Mouse (Mus musculus): ENCODE data around the gene Ctf2.
"Not testable (repeated sequence)": the region's sequence is repeated elsewhere in the genome, so short reads cannot be mapped to it uniquely, and the experiment has no call there.

Ctf2 gene

GRCm38 (mm10) chr7:127732066-127732465 lies at the start of gene Ctf2:
TSS of gene Ctf2 (minus strand) at chr7:127732166.
- DNase-seq (ENCODE audit: low spot score): not testable (repeated sequence)

- no peak for DNase-seq (ENCODE audit: low spot score)
These were observed 46.4 kb upstream of the Ctf2 start for GRCm38 (mm10) chr7:127778350-127778749.

- DNase-seq (ENCODE audit: low spot score): no peak
These were observed 45.7 kb upstream of the Ctf2 start for GRCm38 (mm10) chr7:127777474-127778266.

GRCm38 (mm10) chr7:127776878-127777473 lies 45.0 kb upstream of the Ctf2 start:
- peak; percentile 92 for DNase-seq (ENCODE audit: low spot score)

- peak; percentile 76 for DNase-seq (ENCODE audit: low spot score)
These were observed 44.5 kb upstream of the Ctf2 start, which contains the start of gene Setd1a for GRCm38 (mm10) chr7:127776426-127776825. TSS of gene Setd1a (plus strand) at chr7:127776670.

GRCm38 (mm10) chr7:127775837-127776236 lies 43.9 kb upstream of the Ctf2 start:
- not testable (repeated sequence) for DNase-seq (ENCODE audit: low spot score)

GRCm38 (mm10) chr7:127773664-127774384 lies 41.9 kb upstream of the Ctf2 start:
- DNase-seq (ENCODE audit: low spot score): no peak

- DNase-seq (ENCODE audit: low spot score): no peak
These were observed 40.6 kb upstream of the Ctf2 start for GRCm38 (mm10) chr7:127772557-127772956.

- no peak for DNase-seq (ENCODE audit: low spot score)
These were observed 40.1 kb upstream of the Ctf2 start for GRCm38 (mm10) chr7:127772080-127772479.

- DNase-seq (ENCODE audit: low spot score): no peak
These were observed 39.3 kb upstream of the Ctf2 start for GRCm38 (mm10) chr7:127771262-127771661.

GRCm38 (mm10) chr7:127770039-127770905 lies 38.3 kb upstream of the Ctf2 start:
- no peak for DNase-seq (ENCODE audit: low spot score)

- peak; percentile 84 for DNase-seq (ENCODE audit: low spot score)
These were observed 37.7 kb upstream of the Ctf2 start, which contains the start of gene Orai3 for GRCm38 (mm10) chr7:127769651-127770038. TSS of gene Orai3 (plus strand) at chr7:127769815.

GRCm38 (mm10) chr7:127768997-127769593 lies 37.1 kb upstream of the Ctf2 start:
- DNase-seq (ENCODE audit: low spot score): peak; percentile 93

- DNase-seq (ENCODE audit: low spot score): no peak
These were observed 36.5 kb upstream of the Ctf2 start for GRCm38 (mm10) chr7:127768346-127768996.

GRCm38 (mm10) chr7:127767671-127768345 lies 35.8 kb upstream of the Ctf2 start:
- DNase-seq (ENCODE audit: low spot score): no peak

GRCm38 (mm10) chr7:127766851-127767609 lies 35.1 kb upstream of the Ctf2 start:
- no peak for DNase-seq (ENCODE audit: low spot score)

GRCm38 (mm10) chr7:127765756-127766155 lies 33.8 kb upstream of the Ctf2 start:
- DNase-seq (ENCODE audit: low spot score): no peak

- no peak for DNase-seq (ENCODE audit: low spot score)
These were observed 31.7 kb upstream of the Ctf2 start for GRCm38 (mm10) chr7:127763642-127764041.

GRCm38 (mm10) chr7:127761026-127761425 lies 29.1 kb upstream of the Ctf2 start:
- no peak for DNase-seq (ENCODE audit: low spot score)
